Mouse (Mus musculus): ENCODE data around the gene Ryr2.

- TF ChIP-seq CTCF (IDR thresholded peaks at IDR 0.05) (peak; percentile 37; the same call in 1 of the 2 replicates), EP300 (IDR thresholded peaks at IDR 0.05) (peak; percentile 35; the same call in 1 of the 2 replicates)
Measured at GRCm38 (mm10) chr13:12124940-12125540, 18.3 kb upstream of the Ryr2 start.

All from lung, postnatal 0 days (tissue).